Mouse (Mus musculus): Measurements from ENCODE around the gene Ube2g2. TPM values are rescaled to one million over a fixed set of nuclear protein-coding genes. Genes with fewer than 3 reads are reported as not detected.

Gene Ube2g2
- polyA plus RNA-seq, 1 experiment = 85.5 TPM

DNA sequence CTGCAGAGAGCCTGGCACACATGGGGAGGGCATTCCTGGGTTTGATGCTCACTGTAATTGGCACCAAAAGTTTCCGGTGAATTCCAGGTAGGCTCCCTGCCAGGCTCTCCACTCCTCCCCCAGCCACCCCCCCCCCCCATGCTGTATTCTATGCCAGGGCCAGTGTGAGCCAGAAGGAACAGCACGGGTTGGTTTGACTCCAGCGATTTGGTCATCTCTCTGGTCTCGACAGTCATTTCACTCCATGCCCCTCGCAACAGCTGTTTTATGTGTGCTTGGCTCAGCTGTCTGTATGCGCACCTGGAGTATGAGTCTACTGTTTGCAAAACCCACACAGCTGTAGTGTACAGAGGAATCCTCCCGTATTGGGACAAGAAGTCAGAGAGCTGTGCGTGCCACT lies 44.3 kb downstream of the Ube2g2 start:
- H3K79me3 ChIP-seq (ENCODE audit: low read depth) = no peaks in the 10 kb centered on the region
- H3K36me3 ChIP-seq (ENCODE audit: control insufficient read depth, insufficient read depth) = no peaks in the 10 kb centered on the region
- no peak overlapping the region for H3K4me3 ChIP-seq (ENCODE audit: insufficient read depth, poor library complexity, severe bottlenecking)
- no peak overlapping the region for H3ac ChIP-seq (ENCODE audit: control insufficient read depth, insufficient read length, low read depth)
- TF ChIP-seq MYOG (IDR thresholded peaks at IDR 0.05; ENCODE audit: control insufficient read depth, extremely low read depth, insufficient read length) = no peak
- TF ChIP-seq FOSL1 (IDR thresholded peaks at IDR 0.05; ENCODE audit: insufficient read depth, low read length, poor library complexity, severe bottlenecking) = no peak
- no peak for TF ChIP-seq MAX (IDR thresholded peaks at IDR 0.05)
- TF ChIP-seq CEBPB (IDR thresholded peaks at IDR 0.05; ENCODE audit: low read depth) = no peak
- H3K79me2 ChIP-seq (ENCODE audit: control insufficient read depth, insufficient read depth) = no peaks in the 10 kb centered on the region
- H3K27me3 ChIP-seq (ENCODE audit: control insufficient read depth, insufficient read depth, insufficient read length) = peaks cover 17% of the 10 kb centered on the region

DNA sequence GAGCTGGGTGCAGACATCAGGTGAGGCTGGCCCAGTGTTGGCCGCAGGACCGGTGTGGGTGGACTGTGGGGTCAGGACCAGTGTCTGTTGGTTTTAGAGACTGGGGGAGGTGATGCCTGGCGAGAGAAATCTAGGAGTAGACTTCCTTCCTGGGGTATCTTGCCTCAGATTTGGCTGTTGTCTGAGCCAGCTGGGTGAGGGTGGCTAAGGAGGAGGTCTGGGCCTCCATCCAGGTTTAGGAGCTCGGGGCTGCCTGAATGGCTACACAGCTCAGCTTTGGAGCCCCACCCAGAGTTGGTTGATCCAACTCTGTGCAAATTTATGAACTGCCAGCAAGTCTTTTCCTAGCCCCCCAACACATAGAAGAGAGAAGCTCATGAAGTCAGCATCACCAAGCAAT lies 45.3 kb downstream of the Ube2g2 start:
- no peaks in the 10 kb centered on the region for H3K79me3 ChIP-seq (ENCODE audit: low read depth)
- TF ChIP-seq MYOG (IDR thresholded peaks at IDR 0.05; ENCODE audit: control insufficient read depth, extremely low read depth, insufficient read length) = no peak
- TF ChIP-seq MYOD1 (IDR thresholded peaks at IDR 0.05; ENCODE audit: control insufficient read depth, insufficient read length, low read depth) = no peak
- no peak for TF ChIP-seq CTCF (IDR thresholded peaks at IDR 0.05; ENCODE audit: control insufficient read depth, insufficient read depth, insufficient read length)
- no peak for TF ChIP-seq MAX (IDR thresholded peaks at IDR 0.05)
- no peak for TF ChIP-seq FOSL1 (IDR thresholded peaks at IDR 0.05; ENCODE audit: insufficient read depth, low read length, poor library complexity, severe bottlenecking)
- no peak for TF ChIP-seq CEBPB (IDR thresholded peaks at IDR 0.05; ENCODE audit: low read depth)
- no peak for TF ChIP-seq USF1 (IDR thresholded peaks at IDR 0.05; ENCODE audit: low read depth)

DNA sequence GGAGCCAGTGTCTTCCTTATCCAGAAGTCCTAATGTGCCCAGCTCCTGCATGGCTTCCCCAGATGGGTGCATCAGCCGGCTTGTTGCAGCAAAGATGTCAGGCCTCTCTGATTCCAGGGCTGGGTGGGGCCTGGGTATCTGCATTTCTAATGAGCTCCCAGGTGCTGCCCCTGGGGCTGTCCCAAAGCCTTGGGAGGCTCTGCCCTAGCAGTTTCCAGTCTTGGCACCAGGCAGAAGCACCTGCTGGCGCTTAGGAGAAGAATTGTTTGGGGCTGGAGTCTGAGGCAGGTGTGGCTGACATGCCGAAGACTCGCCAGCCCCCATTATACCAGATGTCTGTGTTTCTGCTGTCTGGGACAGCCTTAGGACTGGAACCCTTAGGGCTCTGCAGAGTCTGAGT lies 48.6 kb downstream of the Ube2g2 start:
- peaks cover 20% of the 10 kb centered on the region for H3K27me3 ChIP-seq (ENCODE audit: control insufficient read depth, insufficient read depth, insufficient read length)
- no peak for TF ChIP-seq MYOG (IDR thresholded peaks at IDR 0.05; ENCODE audit: control insufficient read depth, extremely low read depth, insufficient read length)
- no peak for TF ChIP-seq MYOD1 (IDR thresholded peaks at IDR 0.05; ENCODE audit: control insufficient read depth, insufficient read length, low read depth)
- H3ac ChIP-seq (ENCODE audit: control insufficient read depth, insufficient read length, low read depth) = no peak overlapping the region
- H3K36me3 ChIP-seq (ENCODE audit: control insufficient read depth, insufficient read depth) = no peaks in the 10 kb centered on the region
- no peak overlapping the region for H3K4me3 ChIP-seq (ENCODE audit: insufficient read depth, poor library complexity, severe bottlenecking)
- no peaks in the 10 kb centered on the region for H3K79me3 ChIP-seq (ENCODE audit: low read depth)
- no peaks in the 10 kb centered on the region for H3K79me2 ChIP-seq (ENCODE audit: control insufficient read depth, insufficient read depth)

More for the DNA sequence above, 45.3 kb downstream of the Ube2g2 start:
- H3K36me3 ChIP-seq (ENCODE audit: control insufficient read depth, insufficient read depth) = no peaks in the 10 kb centered on the region
- no peaks in the 10 kb centered on the region for H3K79me2 ChIP-seq (ENCODE audit: control insufficient read depth, insufficient read depth)
- H3K4me3 ChIP-seq (ENCODE audit: insufficient read depth, poor library complexity, severe bottlenecking) = no peak overlapping the region
- no peak overlapping the region for H3ac ChIP-seq (ENCODE audit: control insufficient read depth, insufficient read length, low read depth)
- H3K27me3 ChIP-seq (ENCODE audit: control insufficient read depth, insufficient read depth, insufficient read length) = peaks cover 17% of the 10 kb centered on the region

DNA sequence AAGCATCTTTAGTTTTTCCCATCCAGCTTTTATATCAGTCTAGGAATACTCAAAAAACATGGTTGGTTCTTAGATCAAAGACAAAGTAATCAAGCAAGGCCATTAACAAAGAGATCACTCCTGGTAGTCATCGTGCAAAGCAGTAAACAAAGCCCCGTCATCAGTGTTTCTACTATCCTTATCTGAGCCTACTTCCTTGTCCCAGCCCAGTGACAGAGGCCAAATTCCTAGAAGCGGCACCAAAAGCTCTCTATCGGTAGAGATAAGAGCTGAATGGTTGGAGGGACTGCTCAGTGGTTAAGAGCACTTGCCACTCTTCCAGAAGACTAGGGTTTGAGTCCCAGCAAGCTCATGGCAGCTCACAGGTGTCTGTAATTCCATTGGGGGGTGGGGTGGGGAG lies 49.4 kb downstream of the Ube2g2 start:
- Histone ChIP-seq H3K79me3 (ENCODE audit: low read depth) (no peaks in the 10 kb centered on the region), H3K79me2 (ENCODE audit: control insufficient read depth, insufficient read depth) (no peaks in the 10 kb centered on the region), H3K27me3 (ENCODE audit: control insufficient read depth, insufficient read depth, insufficient read length) (peaks cover 24% of the 10 kb centered on the region), H3ac (ENCODE audit: control insufficient read depth, insufficient read length, low read depth) (no peak overlapping the region), H3K4me3 (ENCODE audit: insufficient read depth, poor library complexity, severe bottlenecking) (no peak overlapping the region), H3K36me3 (ENCODE audit: control insufficient read depth, insufficient read depth) (no peaks in the 10 kb centered on the region)
- TF ChIP-seq USF1 (IDR thresholded peaks at IDR 0.05; ENCODE audit: low read depth) (no peak), FOSL1 (IDR thresholded peaks at IDR 0.05; ENCODE audit: insufficient read depth, low read length, poor library complexity, severe bottlenecking) (no peak), MAX (IDR thresholded peaks at IDR 0.05) (no peak), CTCF (IDR thresholded peaks at IDR 0.05; ENCODE audit: control insufficient read depth, insufficient read depth, insufficient read length) (no peak), MYOD1 (IDR thresholded peaks at IDR 0.05; ENCODE audit: control insufficient read depth, insufficient read length, low read depth) (no peak), CEBPB (IDR thresholded peaks at IDR 0.05; ENCODE audit: low read depth) (no peak), MYOG (IDR thresholded peaks at IDR 0.05; ENCODE audit: control insufficient read depth, extremely low read depth, insufficient read length) (no peak)

DNA sequence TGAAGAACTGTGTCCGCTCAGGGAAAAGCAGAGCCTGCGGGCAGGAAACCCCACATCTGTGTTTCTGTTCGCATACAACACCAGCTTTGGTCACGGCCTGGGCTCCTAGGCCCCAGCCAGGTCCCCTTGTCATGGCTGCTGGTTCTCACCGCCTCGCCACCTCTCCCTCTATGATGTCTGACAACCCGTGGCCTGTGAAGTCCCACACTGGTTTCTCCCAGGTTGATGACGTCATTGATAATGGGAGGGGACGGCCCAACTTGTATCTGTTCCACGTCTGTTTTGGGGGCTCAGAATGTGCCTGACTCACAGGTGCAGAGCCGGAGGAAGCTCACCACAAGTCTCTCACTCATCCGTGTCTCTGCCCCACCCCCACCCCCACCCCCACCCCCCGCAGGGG lies 51.7 kb downstream of the Ube2g2 start:
- no peaks in the 10 kb centered on the region for H3K79me3 ChIP-seq (ENCODE audit: low read depth)
- H3K36me3 ChIP-seq (ENCODE audit: control insufficient read depth, insufficient read depth) = no peaks in the 10 kb centered on the region
- H3K79me2 ChIP-seq (ENCODE audit: control insufficient read depth, insufficient read depth) = no peaks in the 10 kb centered on the region
- no peak overlapping the region for H3ac ChIP-seq (ENCODE audit: control insufficient read depth, insufficient read length, low read depth)
- TF ChIP-seq MAX (IDR thresholded peaks at IDR 0.05) = no peak
- TF ChIP-seq CEBPB (IDR thresholded peaks at IDR 0.05; ENCODE audit: low read depth) = no peak
- no peak overlapping the region for H3K4me3 ChIP-seq (ENCODE audit: insufficient read depth, poor library complexity, severe bottlenecking)
- peaks cover 31% of the 10 kb centered on the region for H3K27me3 ChIP-seq (ENCODE audit: control insufficient read depth, insufficient read depth, insufficient read length)

DNA sequence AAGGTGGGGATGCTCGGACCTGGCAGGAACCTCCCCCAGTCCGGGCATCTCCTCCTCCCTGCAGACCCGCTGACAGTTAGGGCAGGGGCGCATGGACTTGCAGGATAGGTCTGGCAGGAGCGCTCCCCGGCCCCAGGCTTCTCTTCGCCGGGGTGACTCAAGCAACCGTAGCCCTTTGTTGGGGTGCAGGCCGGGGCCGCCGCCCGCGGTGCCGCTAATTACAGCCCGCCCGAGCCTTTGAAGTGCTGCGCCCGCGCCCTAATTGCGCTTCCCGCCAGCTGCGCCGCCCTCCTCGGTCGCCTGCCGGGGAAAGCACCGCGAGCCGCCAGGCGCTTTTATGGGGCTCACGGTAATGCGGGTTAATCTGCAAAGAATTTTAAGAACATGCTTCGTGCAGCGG lies 55.5 kb downstream of the Ube2g2 start:
- Histone ChIP-seq H3K27me3 (ENCODE audit: control insufficient read depth, insufficient read depth, insufficient read length) (peaks cover 49% of the 10 kb centered on the region), H3K36me3 (ENCODE audit: control insufficient read depth, insufficient read depth) (no peaks in the 10 kb centered on the region), H3K79me3 (ENCODE audit: low read depth) (no peaks in the 10 kb centered on the region), H3K79me2 (ENCODE audit: control insufficient read depth, insufficient read depth) (no peaks in the 10 kb centered on the region), H3K4me3 (ENCODE audit: insufficient read depth, poor library complexity, severe bottlenecking) (no peak overlapping the region), H3ac (ENCODE audit: control insufficient read depth, insufficient read length, low read depth) (no peak overlapping the region)
- TF ChIP-seq FOSL1 (IDR thresholded peaks at IDR 0.05; ENCODE audit: insufficient read depth, low read length, poor library complexity, severe bottlenecking) (no peak), CEBPB (IDR thresholded peaks at IDR 0.05; ENCODE audit: low read depth) (no peak), CTCF (IDR thresholded peaks at IDR 0.05; ENCODE audit: control insufficient read depth, insufficient read depth, insufficient read length) (no peak), USF1 (IDR thresholded peaks at IDR 0.05; ENCODE audit: low read depth) (no peak), MAX (IDR thresholded peaks at IDR 0.05) (no peak), MYOG (IDR thresholded peaks at IDR 0.05; ENCODE audit: control insufficient read depth, extremely low read depth, insufficient read length) (no peak), MYOD1 (IDR thresholded peaks at IDR 0.05; ENCODE audit: control insufficient read depth, insufficient read length, low read depth) (no peak)
